Mouse (Mus musculus) heart, adult 18-20 months (tissue): Measurements from ENCODE around the gene Trove2. TPM values are rescaled to one million over a fixed set of nuclear protein-coding genes. Genes with fewer than 3 reads are reported as not detected.
A peak's percentile ranks its signal among the peaks of the same experiment; 100 is the strongest.
"Not testable (repeated sequence)": the region's sequence is repeated elsewhere in the genome, so short reads cannot be mapped to it uniquely, and the experiment has no call there.

Experiments used
- DNase-seq, 2 experiments: peaks; one replicate each; pipeline ENCODE4 v3.0.0; 2021 to 2022; ENCODE audit warnings: mixed read lengths in 1 of 2
- total RNA-seq, 2 experiments: library from RNA; stranded (reverse); gene quantifications; 2 replicates each; pipeline ENCODE4 v1.2.3; 2021

The Trove2 gene
- total RNA-seq, 2 experiments from 2014 or later: 8.9 to 9.1 TPM

- DNase-seq: peak; percentile 89 to 90
Observed at GRCm38 (mm10) chr1:143739361-143740350, 37.2 kb downstream of the Trove2 start.

DNA sequence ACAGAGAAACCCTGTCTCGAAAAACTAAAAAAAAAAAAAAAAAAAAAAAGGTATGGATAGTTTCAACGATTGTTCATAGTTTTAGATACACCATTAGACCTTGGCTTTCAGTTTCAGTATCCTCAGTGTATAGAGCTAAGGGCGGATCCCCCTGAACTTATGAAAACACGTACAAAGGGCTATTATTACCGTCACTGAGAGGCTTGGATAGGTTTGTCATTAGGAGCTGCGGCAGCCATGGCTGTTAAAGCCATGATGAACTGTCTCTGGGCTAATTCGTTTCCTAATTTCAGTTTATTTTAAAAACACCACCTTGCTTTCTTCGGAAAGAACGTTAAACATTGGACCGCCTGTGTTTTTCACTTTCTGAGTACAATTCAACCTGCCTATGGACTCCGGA is 38.1 kb downstream of the Trove2 start:
- DNase-seq: peak in 1 of 2 experiments; percentile 26

DNA sequence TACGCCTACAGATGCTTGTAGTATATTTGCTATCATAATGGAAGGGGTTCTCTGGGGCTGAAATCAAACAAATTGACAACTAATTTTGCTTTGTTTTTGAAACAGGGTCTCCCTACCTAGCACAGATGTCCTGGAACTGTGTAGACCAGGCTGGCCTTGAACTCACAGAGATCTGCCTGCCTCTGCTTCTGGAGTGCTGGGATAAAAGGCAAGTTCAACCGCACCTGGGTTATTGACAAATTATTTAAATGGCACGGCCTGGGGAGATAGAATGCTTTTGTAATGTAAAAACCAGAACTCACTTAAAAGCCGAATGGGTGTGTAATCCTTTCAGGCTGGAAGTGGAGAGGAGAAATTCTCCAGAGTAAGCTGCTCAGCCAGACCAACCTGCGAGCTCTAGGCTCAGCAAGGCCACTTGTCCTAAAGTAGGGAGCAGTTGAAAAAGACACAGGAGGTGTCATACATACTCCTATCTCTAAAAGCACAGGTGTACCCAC is 42.9 kb downstream of the Trove2 start:
- no peak for DNase-seq

DNA sequence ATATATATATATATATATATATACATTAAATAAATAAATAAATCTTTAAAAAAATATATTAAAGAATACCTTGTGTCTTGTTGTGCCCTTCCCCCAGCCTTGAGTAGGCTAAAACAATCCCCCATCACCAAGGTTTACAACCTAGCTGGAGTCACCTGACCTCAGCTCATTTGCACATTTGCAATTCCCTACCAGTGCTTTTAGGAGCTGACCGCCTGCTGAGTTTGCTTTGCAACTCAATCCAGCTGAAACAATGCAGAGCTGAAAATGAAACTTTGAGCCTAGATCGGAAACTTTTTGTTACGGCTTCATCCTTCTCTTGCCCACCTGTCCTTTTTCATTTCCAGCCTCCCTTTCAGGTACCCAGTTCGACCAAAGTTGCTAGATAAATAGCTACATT is 45.2 kb downstream of the Trove2 start:
- no peak for DNase-seq

DNA sequence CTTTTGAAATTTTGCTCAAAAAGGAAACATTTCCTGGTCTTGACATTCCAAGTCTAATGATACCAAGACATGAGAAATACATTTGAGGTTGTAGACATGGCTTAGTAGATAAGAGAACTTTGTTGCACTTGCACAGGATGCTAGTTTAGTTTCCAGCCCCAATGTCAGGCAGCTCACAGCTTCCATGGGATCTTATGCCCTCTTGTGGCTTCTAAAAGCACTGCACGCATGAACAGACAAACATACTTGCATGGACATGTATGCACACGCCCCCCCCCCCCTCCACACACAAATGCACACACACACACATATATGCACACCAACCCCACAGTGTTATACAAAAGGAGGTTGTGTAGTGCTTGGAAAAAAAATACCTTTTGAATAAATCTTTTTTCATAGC is 46.0 kb downstream of the Trove2 start:
- DNase-seq: no peak

DNA sequence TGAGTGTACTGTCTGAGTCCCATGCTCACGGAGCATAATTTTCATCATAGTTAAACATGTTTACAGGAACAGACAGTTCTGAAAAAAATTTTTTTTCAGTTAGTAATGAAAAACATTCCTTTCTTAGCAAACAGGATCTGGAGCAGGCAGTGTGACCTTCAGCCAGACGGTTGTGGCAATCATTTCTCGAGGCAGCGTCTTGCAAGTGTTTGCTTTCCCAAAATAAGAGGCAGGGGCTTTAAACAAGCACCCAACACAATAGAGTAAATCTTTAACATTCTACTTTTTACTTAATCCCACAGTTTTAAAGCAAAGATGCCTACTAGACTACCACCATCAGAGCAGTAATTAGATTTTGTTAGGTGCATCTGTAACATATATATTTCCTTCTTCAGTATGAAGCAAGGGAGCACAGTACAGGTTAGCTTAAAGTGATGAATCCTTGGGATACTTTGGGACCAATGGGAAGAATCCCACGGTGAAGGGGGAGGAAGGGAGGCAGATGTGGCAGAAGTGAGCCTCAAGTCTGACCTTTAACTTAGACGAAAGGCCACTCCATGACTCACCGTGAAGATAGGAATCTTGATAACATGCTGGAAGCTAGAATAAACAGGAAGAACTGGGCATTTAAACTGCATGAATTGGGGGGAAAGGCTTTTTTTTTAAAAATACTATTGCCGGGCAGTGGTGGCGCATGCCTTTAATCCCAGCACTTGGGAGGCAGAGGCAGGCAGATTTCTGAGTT is 49.0 kb downstream of the Trove2 start:
- no peak for DNase-seq

- no peak for DNase-seq
Observed at GRCm38 (mm10) chr1:143724456-143725064, 52.3 kb downstream of the Trove2 start.

GRCm38 (mm10) chr1:143716038-143716437 is 60.8 kb downstream of the Trove2 start, which contains the start of gene Glrx2:
Glrx2 (plus strand) TSS chr1:143716338.
- DNase-seq: not testable (repeated sequence)

- no peak for DNase-seq
Observed at GRCm38 (mm10) chr1:143710627-143710976, 66.3 kb downstream of the Trove2 start.

GRCm38 (mm10) chr1:143709966-143710626 is 66.8 kb downstream of the Trove2 start:
- DNase-seq: peak in 1 of 2 experiments; percentile 13

- no peak for DNase-seq
Observed at GRCm38 (mm10) chr1:143708361-143708760, 68.5 kb downstream of the Trove2 start.

DNA sequence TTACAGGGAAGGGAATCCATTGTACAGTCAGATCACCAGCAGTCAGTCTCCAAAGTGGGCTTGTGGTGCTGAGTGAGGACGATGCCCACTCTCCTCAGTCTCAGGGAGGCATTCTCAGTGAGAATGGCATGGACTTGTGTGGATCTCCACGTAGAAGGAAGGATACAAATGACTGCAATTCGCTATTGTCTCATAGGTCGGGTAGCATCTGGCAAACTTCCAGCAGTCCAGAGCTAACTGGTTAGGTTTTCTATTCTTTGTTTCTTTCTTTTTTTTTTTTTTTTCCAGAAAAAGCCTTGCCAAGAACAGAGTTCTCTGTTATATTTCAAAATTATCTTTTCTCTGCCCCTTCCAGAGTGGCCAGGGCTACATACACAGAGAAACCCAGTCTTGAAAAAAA is 69.9 kb downstream of the Trove2 start:
- no peak for DNase-seq

DNA sequence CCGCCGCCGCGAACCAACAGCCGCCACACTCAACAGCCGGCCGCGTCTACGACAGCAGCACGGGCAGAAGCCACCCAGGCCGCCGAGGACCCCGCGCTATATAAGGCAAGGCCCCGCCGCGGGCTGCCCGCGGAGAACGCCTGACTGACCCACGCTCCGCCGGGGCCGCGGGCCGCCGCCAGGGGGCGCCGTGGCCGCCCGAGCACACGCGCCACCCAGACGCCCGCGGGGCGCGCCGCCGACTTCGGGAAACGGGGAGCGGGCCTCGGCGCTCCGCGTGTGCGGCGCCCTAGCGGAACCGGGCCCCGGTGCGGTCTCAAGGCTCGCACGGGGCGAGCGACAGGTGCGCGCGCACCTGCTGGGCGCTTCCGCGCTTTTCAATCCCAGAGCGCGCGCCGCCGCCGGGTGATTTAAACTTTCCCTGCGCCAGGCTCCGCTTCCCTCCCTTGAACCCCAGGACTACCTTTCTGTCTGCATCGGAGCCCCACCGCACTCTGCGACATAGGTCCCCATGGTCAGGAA is 74.1 kb downstream of the Trove2 start, which contains the start of gene Cdc73:
Gene Cdc73 (minus strand): TSS at position 153 of the 522 bp plus-strand sequence.
- DNase-seq: peak; percentile 92 to 94

GRCm38 (mm10) chr1:143702141-143702740 is 74.6 kb downstream of the Trove2 start:
- peak in 1 of 2 experiments; percentile 77 for DNase-seq

GRCm38 (mm10) chr1:143701736-143702135 is 75.1 kb downstream of the Trove2 start:
- DNase-seq: no peak

Other genes starting within 250 kb of the Trove2 start
- gene B3galt2, start 136.4 kb downstream of the Trove2 start, total RNA-seq: 1 to 10 TPM; 2.4 to 2.5 TPM
- 10 to 100 TPM; 54.2 to 54.9 TPM for gene Cdc73, start 74.2 kb downstream of the Trove2 start, total RNA-seq
- 10 to 100 TPM; 77.6 to 77.8 TPM for gene Glrx2, start 60.7 kb downstream of the Trove2 start, total RNA-seq
- 10 to 100 TPM; 16.3 to 21.1 TPM for gene Uchl5, start 204 bp upstream of the Trove2 start, total RNA-seq
- 10 to 100 TPM; 31.5 to 37.8 TPM for gene Rgs2, start 227.1 kb upstream of the Trove2 start, total RNA-seq